Mouse (Mus musculus) gastrocnemius, postnatal 14 days (tissue): ENCODE results near the gene Sod1. TPM values are rescaled to one million over a fixed set of nuclear protein-coding genes. Genes with fewer than 3 reads are reported as not detected.
"Not testable (repeated sequence)": the region's sequence is repeated elsewhere in the genome, so short reads cannot be mapped to it uniquely, and the experiment has no call there.

Experiments
- DNase-seq: peaks from one replicate; pipeline ENCODE4 v3.0.0; 2021; ENCODE audit warnings: mixed read lengths
- intact Hi-C: fragments of 180-260 bp; cut with DNase I; formaldehyde crosslinking; loops from one replicate; pipeline ENCODE4 v1.15.1; 2025; ENCODE audit warnings: low total_unique reads
- total RNA-seq, 2 experiments: library from RNA; stranded (reverse); gene quantifications; 2 replicates each; pipeline ENCODE4 v1.2.3; 2021

Sod1 gene
- total RNA-seq, 2 experiments from 2014 or later: 252 to 260 TPM

- DNase-seq: no peak
- intact Hi-C loops: no loop called here
Observed at GRCm38 (mm10) chr16:90241875-90242274, 21.3 kb downstream of the Sod1 start.

GRCm38 (mm10) chr16:90242426-90243304 is 22.1 kb downstream of the Sod1 start:
- DNase-seq: no peak
- intact Hi-C loops: no loop called here

GRCm38 (mm10) chr16:90250099-90250498 is 29.5 kb downstream of the Sod1 start:
- DNase-seq: no peak
- intact Hi-C loops: no loop called here

GRCm38 (mm10) chr16:90251256-90251655 is 30.7 kb downstream of the Sod1 start:
- DNase-seq, intact Hi-C loops: not testable (repeated sequence)

- intact Hi-C loops: no loop called here
- no peak for DNase-seq
Observed at GRCm38 (mm10) chr16:90252521-90252920, 32.0 kb downstream of the Sod1 start.

- intact Hi-C loops: no loop called here
Observed at GRCm38 (mm10) chr16:90258950-90259349, 38.4 kb downstream of the Sod1 start.

GRCm38 (mm10) chr16:90259623-90260022 is 39.1 kb downstream of the Sod1 start:
- intact Hi-C loops: no loop called here
- DNase-seq: no peak

More at GRCm38 (mm10) chr16:90258950-90259349, 38.4 kb downstream of the Sod1 start:
- no peak for DNase-seq

GRCm38 (mm10) chr16:90260097-90260496 is 39.5 kb downstream of the Sod1 start:
- no peak for DNase-seq
- intact Hi-C loops: no loop called here

GRCm38 (mm10) chr16:90261791-90262190 is 41.2 kb downstream of the Sod1 start:
- no peak for DNase-seq
- intact Hi-C loops: no loop called here

GRCm38 (mm10) chr16:90264021-90264420 is 43.5 kb downstream of the Sod1 start:
- DNase-seq: no peak
- intact Hi-C loops: no loop called here

GRCm38 (mm10) chr16:90265106-90265505 is 44.6 kb downstream of the Sod1 start:
- no peak for DNase-seq
- intact Hi-C loops: no loop called here

GRCm38 (mm10) chr16:90266581-90266980 is 46.0 kb downstream of the Sod1 start:
- DNase-seq: no peak
- intact Hi-C loops: no loop called here

- no peak for DNase-seq
- intact Hi-C loops: no loop called here
Observed at GRCm38 (mm10) chr16:90275521-90275920, 55.0 kb downstream of the Sod1 start.

Other genes starting within 250 kb of the Sod1 start
- 1 to 10 TPM; 4.7 to 7.1 TPM for gene Tiam1, start 77.0 kb upstream of the Sod1 start, total RNA-seq
- gene Scaf4, start 63.7 kb downstream of the Sod1 start, total RNA-seq: 10 to 100 TPM; 14.4 to 14.9 TPM
- gene Hunk, start 165.3 kb downstream of the Sod1 start, total RNA-seq: 1 to 10 TPM; 3.1 to 3.7 TPM